Mouse (Mus musculus) thymus, postnatal 14 days (tissue): ENCODE measurements at regions not wholly inside any gene's neighbourhood (a gene's known extent, or its start where the extent isn't known, plus 50 kb on each side); places are given as distances from the start of the nearest gene placed in this dataset.

Experiments used
- DNase-seq: peaks from one replicate; pipeline ENCODE4 v3.0.0; 2021

GRCm38 (mm10) chr5:147794711-147795532, 65.3 kb upstream of the Pomp start:
- DNase-seq = no peak

- no peak for DNase-seq
These were observed 67.2 kb upstream of the Pomp start for GRCm38 (mm10) chr5:147793059-147793458.

GRCm38 (mm10) chr5:147792638-147793037, 66.8 kb upstream of the Flt1 start:
- no peak for DNase-seq

GRCm38 (mm10) chr5:147791121-147791520, 65.3 kb upstream of the Flt1 start:
- peak; percentile 5 for DNase-seq

DNA sequence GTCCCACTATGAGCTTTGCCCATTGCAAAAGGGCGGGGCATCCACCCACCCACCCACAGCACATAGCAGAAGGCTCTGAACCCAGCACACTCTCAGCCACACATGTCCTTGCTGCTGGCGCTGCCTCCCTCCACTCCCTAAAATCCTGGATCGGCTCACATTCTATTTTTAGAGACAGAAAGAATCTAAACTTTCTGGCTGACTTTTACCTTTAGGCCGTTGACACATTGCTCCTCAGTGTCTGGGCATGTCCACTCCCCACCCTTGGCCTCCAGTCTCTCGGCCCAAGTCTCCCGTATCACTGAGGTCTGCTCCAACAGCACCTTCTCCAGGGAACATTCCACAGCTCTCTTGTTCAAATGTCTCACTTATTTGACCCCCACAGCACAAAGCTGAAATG, 62.7 kb upstream of the Flt1 start:
- no peak for DNase-seq

GRCm38 (mm10) chr5:147786857-147787256, 61.0 kb upstream of the Flt1 start:
- DNase-seq = no peak

GRCm38 (mm10) chr5:147784159-147784558, 58.3 kb upstream of the Flt1 start:
- DNase-seq = no peak

DNA sequence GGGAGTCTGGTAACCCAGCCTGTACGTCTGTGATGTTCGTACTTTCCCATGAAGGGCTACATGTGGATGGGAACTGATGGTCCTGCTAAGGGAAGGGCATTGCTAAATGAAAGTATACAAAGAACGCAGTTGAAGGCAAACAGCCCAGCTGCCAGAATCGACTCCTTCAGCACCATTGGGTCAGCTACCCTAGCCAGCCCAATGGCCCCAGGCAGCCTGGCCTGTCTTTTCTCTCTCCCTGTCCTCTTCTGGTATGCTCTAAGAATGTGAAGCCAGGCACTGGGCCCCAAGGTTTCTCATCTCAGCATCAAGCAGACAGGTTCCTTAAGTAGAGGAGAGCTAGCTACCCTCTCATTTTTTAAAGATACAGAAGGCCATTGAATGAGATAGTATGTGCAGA, 57.7 kb upstream of the Flt1 start:
- no peak for DNase-seq

DNA sequence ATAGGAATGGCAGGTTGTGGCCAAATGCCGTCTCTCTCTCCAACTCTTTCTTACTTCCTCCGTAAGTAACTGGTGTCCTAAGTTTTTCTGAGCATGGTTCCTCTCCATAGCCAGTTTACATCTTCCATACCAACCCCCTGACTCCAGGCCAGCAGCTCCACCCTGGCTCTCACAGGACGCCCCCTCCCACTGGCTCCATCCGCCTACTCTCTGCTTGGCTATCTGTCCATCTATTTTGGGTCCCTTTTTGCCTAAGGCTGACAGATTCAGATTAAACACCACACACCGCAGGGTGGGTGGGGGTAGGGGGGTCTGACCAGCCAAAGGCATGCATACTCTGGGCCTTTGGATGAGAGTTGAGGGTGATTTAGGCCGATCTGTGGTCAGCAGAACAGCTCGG, 57.0 kb upstream of the Flt1 start:
- no peak for DNase-seq

GRCm38 (mm10) chr5:147782241-147782681, 56.5 kb upstream of the Flt1 start:
- no peak for DNase-seq

DNA sequence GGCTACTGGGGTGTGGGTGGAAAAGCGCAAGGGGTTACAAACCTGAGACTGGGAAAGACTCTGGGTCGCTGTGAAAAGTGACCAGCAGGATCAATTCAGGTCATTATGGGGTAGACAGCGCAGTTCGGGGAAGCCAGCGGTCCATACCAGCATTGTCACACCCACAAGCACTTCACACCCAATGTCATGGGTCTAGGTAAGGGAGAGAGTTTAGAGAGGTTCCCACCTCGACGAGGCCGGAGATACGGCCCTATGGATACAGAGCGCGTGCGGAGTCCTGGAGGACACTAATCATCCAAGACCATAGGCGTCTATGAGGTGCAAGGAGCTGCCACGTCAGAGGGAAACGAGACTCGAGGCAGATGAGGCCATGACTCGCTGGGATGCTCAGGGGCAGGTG, 55.4 kb upstream of the Flt1 start:
- DNase-seq = no peak

GRCm38 (mm10) chr5:147778557-147778956, 52.7 kb upstream of the Flt1 start:
- DNase-seq = no peak
